Mouse (Mus musculus) C2C12 (cell line): ENCODE results near the gene Trappc3. TPM values are rescaled to one million over a fixed set of nuclear protein-coding genes. Genes with fewer than 3 reads are reported as not detected.

Experiments used
- H3K27me3 ChIP-seq: one replicate; pipeline ENCODE4 v1.6.1; 2011; ENCODE audit not compliant: control insufficient read depth, insufficient read depth, insufficient read length
- H3K36me3 ChIP-seq: one replicate; pipeline ENCODE4 v1.6.1; 2011; ENCODE audit not compliant: control insufficient read depth, insufficient read depth
- H3K4me3 ChIP-seq: one replicate; pipeline ENCODE4 v1.5.1; 2011; ENCODE audit warnings: mild to moderate bottlenecking, control low read depth; ENCODE audit not compliant: poor library complexity, insufficient read depth, severe bottlenecking
- H3K79me2 ChIP-seq: one replicate; pipeline ENCODE4 v1.6.1; 2011; ENCODE audit not compliant: control insufficient read depth, insufficient read depth
- H3K79me3 ChIP-seq: one replicate; pipeline ENCODE4 v1.6.1; 2011; ENCODE audit warnings: low read depth, control low read depth
- H3ac ChIP-seq: one replicate; pipeline ENCODE3; 2011; ENCODE audit warnings: low read depth; ENCODE audit not compliant: control insufficient read depth, insufficient read length
- CEBPB ChIP-seq: IDR thresholded peaks from one replicate; pipeline ENCODE4 v1.6.1; 2011; ENCODE audit warnings: low read depth, mild to moderate bottlenecking, control low read depth, moderate library complexity
- CTCF ChIP-seq: IDR thresholded peaks from one replicate; pipeline ENCODE4 v1.5.1; 2011; ENCODE audit not compliant: control insufficient read depth, insufficient read depth, insufficient read length
- FOSL1 ChIP-seq: IDR thresholded peaks from one replicate; pipeline ENCODE4 v1.8.0; 2011; ENCODE audit warnings: mild to moderate bottlenecking, low read length; ENCODE audit not compliant: poor library complexity, insufficient read depth, severe bottlenecking
- MAX ChIP-seq: IDR thresholded peaks from one replicate; pipeline ENCODE4 v1.6.1; 2011; ENCODE audit warnings: mild to moderate bottlenecking, control low read depth
- MYOD1 ChIP-seq: IDR thresholded peaks from one replicate; pipeline ENCODE4 v1.6.1; 2011; ENCODE audit warnings: low read depth; ENCODE audit not compliant: control insufficient read depth, insufficient read length
- MYOG ChIP-seq: IDR thresholded peaks from one replicate; pipeline ENCODE4 v1.6.1; 2011; ENCODE audit not compliant: control insufficient read depth, insufficient read length; ENCODE audit errors: extremely low read depth
- USF1 ChIP-seq: IDR thresholded peaks from one replicate; pipeline ENCODE4 v1.6.1; 2011; ENCODE audit warnings: low read depth, mild to moderate bottlenecking, control low read depth, moderate library complexity
- polyA plus RNA-seq: library from polyadenylated mRNA; unstranded; fragments of >200 nt; fragmentation: generic; extraction: Trizol; gene quantifications from one replicate; pipeline ENCODE4 v1.2.1, GENCODE M21; 2012; ENCODE audit warnings: missing spikeins

Gene Trappc3
- polyA plus RNA-seq, 1 experiment, result 110 TPM

DNA sequence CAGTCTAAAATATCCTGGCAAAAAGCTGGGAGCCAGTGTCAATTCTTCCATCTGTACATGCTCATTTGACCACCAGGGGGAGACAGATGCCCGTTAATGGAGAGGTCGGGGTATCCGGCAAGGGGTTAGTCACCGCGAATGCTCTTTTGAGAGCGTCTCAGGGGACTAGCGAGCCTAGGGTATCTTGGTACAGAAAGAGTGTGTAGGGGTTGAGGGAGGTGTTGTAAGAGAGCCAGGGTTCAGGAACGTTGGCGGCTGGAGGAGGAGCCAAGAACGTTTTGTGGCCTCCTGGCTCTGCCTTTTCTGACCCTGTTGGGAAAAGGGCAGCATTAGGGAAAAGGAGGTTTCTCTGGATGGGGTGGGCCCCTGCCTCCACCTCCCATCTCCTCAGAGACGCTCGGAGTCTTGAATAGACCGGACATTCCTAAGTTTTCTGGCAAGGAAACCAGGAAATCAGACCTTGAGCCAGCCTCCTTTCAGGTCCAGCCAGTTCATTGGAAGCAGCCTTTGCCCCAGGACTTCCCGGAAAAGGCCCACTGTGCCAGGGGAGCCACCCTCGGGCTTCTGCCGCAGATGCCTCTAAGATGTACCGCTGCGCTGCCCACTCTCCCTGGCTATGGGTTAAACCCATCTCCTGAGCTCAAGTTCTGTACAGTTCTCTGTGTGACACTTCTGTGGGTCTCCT, 34.9 kb upstream of the Trappc3 start:
- H3K79me3 ChIP-seq, result no peaks in the 10 kb centered on the region
- no peak overlapping the region for H3K4me3 ChIP-seq
- peak; percentile 59 for TF ChIP-seq CTCF
- TF ChIP-seq MYOD1, result no peak
- TF ChIP-seq FOSL1, result no peak
- peak; percentile 45 for TF ChIP-seq CEBPB
- TF ChIP-seq USF1, result no peak
- peak; percentile 32 for TF ChIP-seq MAX
- TF ChIP-seq MYOG, result no peak
- peaks cover 26% of the 10 kb centered on the region for H3K36me3 ChIP-seq
- no peaks in the 10 kb centered on the region for H3K27me3 ChIP-seq
- no peaks in the 10 kb centered on the region for H3K79me2 ChIP-seq
- H3ac ChIP-seq, result peak overlapping the region; percentile 33

DNA sequence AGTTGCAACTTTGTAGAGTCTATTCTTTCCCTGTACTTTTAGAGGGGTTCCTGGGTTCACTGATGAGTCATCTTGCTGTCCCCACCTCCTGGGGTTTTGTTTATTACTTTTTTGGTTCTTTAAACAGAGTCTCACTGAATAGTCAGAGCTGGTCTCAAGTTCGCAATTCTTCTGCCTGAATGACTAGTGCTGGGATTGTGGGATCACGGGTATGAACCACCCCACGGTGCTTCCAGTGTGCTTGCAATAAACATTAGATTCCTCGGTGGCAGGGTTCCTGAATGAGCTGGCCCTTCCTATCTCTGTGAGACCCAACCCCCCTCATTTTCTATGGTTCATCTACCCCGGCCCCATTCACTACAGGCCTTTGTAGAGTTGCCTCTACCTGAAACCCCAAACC, 34.0 kb upstream of the Trappc3 start:
- Histone ChIP-seq H3K79me3 (no peaks in the 10 kb centered on the region), H3ac (peak overlapping the region; percentile 23), H3K79me2 (no peaks in the 10 kb centered on the region), H3K27me3 (no peaks in the 10 kb centered on the region), H3K36me3 (peaks cover 35% of the 10 kb centered on the region), H3K4me3 (no peak overlapping the region)
- no peak for TF ChIP-seq USF1
- no peak for TF ChIP-seq MYOG
- TF ChIP-seq CTCF, result no peak
- no peak for TF ChIP-seq FOSL1
- no peak for TF ChIP-seq MYOD1
- TF ChIP-seq CEBPB, result no peak

DNA sequence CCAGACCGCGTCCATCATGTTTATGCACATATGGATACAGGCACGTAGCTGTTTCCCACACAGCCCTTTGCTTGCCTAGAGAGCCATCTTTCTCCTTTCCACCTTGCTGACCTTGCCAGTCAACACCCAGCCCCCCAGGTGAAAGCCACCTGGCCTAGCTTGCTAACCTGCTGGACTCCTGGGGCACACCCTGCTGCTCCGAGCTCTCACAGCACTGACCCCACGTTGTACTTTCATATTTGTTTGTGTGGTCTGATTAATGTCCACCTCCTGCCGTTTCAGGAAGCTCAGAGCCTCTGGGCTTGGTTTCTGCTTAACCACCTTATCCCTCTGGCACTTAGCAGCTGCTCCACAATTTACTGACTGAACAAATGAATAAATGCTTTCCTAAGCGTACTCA, 32.2 kb upstream of the Trappc3 start:
- no peaks in the 10 kb centered on the region for H3K79me2 ChIP-seq
- no peaks in the 10 kb centered on the region for H3K79me3 ChIP-seq
- H3K4me3 ChIP-seq, result no peak overlapping the region
- no peak overlapping the region for H3ac ChIP-seq
- TF ChIP-seq CTCF, result no peak
- no peak for TF ChIP-seq MYOD1
- TF ChIP-seq USF1, result no peak
- no peak for TF ChIP-seq CEBPB
- TF ChIP-seq FOSL1, result no peak
- no peak for TF ChIP-seq MAX
- no peak for TF ChIP-seq MYOG
- H3K36me3 ChIP-seq, result peaks cover 53% of the 10 kb centered on the region
- no peaks in the 10 kb centered on the region for H3K27me3 ChIP-seq

DNA sequence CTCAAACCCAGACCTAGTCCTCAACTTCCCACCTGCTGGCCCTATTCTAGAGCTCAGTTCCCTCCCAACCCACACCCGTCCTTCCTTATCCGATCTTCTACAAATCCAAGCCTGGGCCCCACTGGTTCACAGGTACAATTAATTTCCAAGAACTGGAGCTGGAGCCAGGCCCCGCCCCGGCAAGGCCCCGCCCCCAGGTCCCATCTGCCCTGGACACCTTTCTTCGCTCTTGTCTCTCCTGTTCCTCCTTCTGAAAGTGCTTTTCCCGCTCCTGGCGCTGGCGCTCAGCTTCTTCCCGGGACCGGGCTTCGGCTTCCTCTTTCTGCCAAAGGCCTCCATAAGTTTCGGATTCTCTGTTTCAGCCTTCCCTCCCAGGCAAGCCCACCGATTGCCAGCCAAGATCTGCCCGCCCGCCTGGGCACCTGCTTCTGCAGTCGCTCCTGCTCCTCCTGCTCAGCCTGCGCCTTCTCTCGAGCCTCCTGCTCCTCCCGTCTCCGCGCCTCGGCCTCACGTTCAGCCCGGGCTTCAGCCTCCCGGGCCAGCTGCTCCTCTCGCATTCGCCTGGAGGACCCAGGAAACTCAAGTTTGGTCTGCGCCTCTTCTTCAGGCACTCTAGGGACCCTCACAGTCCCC, 28.3 kb upstream of the Trappc3 start:
- Histone ChIP-seq H3K79me2 (peaks cover 17% of the 10 kb centered on the region), H3ac (no peak overlapping the region), H3K4me3 (no peak overlapping the region), H3K36me3 (peaks cover 84% of the 10 kb centered on the region), H3K79me3 (peaks cover 11% of the 10 kb centered on the region), H3K27me3 (no peaks in the 10 kb centered on the region)
- TF ChIP-seq MYOG (no peak), USF1 (no peak), FOSL1 (no peak), MAX (no peak), MYOD1 (no peak), CTCF (no peak), CEBPB (no peak)

- peaks cover 93% of the 10 kb centered on the region for H3K36me3 ChIP-seq
- peaks cover 15% of the 10 kb centered on the region for H3K79me3 ChIP-seq
- H3ac ChIP-seq, result peak overlapping the region; percentile 6
- no peak for TF ChIP-seq CTCF
- H3K27me3 ChIP-seq, result no peaks in the 10 kb centered on the region
- H3K79me2 ChIP-seq, result peaks cover 25% of the 10 kb centered on the region
- H3K4me3 ChIP-seq, result no peak overlapping the region
Measured at GRCm38 (mm10) chr4:126234496-126235175, 27.5 kb upstream of the Trappc3 start.

DNA sequence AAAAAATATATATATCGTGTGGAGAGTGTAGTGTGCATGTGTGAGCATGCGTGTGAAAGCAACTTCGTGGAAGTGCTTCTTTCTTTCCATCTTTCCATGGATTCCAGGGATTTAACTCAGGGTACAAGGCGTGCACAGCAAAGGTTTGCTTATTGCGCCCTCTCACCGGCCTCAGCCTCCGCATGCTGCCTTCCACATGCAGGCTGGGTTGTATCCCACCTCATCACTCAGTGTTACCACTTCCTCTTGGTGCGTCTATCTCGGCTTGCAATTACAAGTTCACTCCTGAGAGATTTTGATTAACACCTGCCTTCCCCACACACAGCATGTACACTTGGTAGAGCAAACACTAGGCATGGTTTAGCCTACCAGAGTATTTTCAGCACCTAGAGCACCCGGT, 26.9 kb upstream of the Trappc3 start:
- H3K4me3 ChIP-seq, result no peak overlapping the region
- no peaks in the 10 kb centered on the region for H3K27me3 ChIP-seq
- H3K79me3 ChIP-seq, result peaks cover 17% of the 10 kb centered on the region
- peaks cover 31% of the 10 kb centered on the region for H3K79me2 ChIP-seq
- no peak overlapping the region for H3ac ChIP-seq
- H3K36me3 ChIP-seq, result peaks cover 93% of the 10 kb centered on the region
- TF ChIP-seq MYOG, result no peak
- no peak for TF ChIP-seq CEBPB
- no peak for TF ChIP-seq FOSL1
- no peak for TF ChIP-seq MYOD1
- TF ChIP-seq MAX, result no peak
- TF ChIP-seq USF1, result no peak
- no peak for TF ChIP-seq CTCF
